Mouse (Mus musculus) hindbrain, embryonic 16.5 days (tissue): ENCODE measurements at regions not wholly inside any gene's neighbourhood (a gene's known extent, or its start where the extent isn't known, plus 50 kb on each side); places are given as distances from the start of the nearest gene placed in this dataset.

Source experiments
- ATAC-seq: fragments of 200-750 bp; cut with Nextera tagmentation; 2 replicates; pipeline ENCODE4 v1.8.0; 2017; ENCODE audit warnings: moderate TSS enrichment, moderate library complexity
- H3K27ac ChIP-seq: fragments of 300-500 bp; sonication (generic); 2 replicates; pipeline ENCODE4 v1.5.1; 2014; ENCODE audit warnings: low read depth, mild to moderate bottlenecking, control low read depth, low read length, moderate library complexity
- H3K27me3 ChIP-seq: fragments of 300-500 bp; sonication (generic); replicated peaks from 2 replicates; pipeline ENCODE4 v1.6.1; 2014; ENCODE audit warnings: low read length; ENCODE audit not compliant: control insufficient read depth, insufficient read depth
- H3K36me3 ChIP-seq: fragments of 300-500 bp; sonication (generic); 2 replicates; pipeline ENCODE4 v1.6.1; 2014; ENCODE audit warnings: mild to moderate bottlenecking, low read length, moderate library complexity, mixed read lengths; ENCODE audit not compliant: control insufficient read depth, insufficient read depth
- H3K4me1 ChIP-seq: fragments of 300-500 bp; sonication (generic); 2 replicates; pipeline ENCODE4 v1.6.1; 2014; ENCODE audit warnings: low read depth, low read length; ENCODE audit not compliant: control insufficient read depth, insufficient read depth
- H3K4me2 ChIP-seq: fragments of 300-500 bp; sonication (generic); 2 replicates; pipeline ENCODE4 v1.6.1; 2014; ENCODE audit warnings: mild to moderate bottlenecking, low read length, control low read depth, moderate library complexity
- H3K4me3 ChIP-seq: fragments of 300-500 bp; sonication (generic); 2 replicates; pipeline ENCODE4 v1.5.1; 2014; ENCODE audit warnings: mild to moderate bottlenecking, low read length, control low read depth, moderate library complexity
- H3K9ac ChIP-seq: fragments of 300-500 bp; sonication (generic); 2 replicates; pipeline ENCODE4 v1.6.1; 2014; ENCODE audit warnings: low read depth, mild to moderate bottlenecking, control low read depth, low read length, moderate library complexity
- H3K9me3 ChIP-seq: fragments of 300-500 bp; sonication (generic); 2 replicates; pipeline ENCODE4 v1.6.1; 2014; ENCODE audit warnings: mild to moderate bottlenecking, low read length, moderate library complexity; ENCODE audit not compliant: control insufficient read depth
- WGBS: fragments of 180-500 bp; shearing (Covaris S2); extraction: QIAGEN DNeasy Blood & Tissue Kit; methylation state at CpG from one replicate; pipeline ENCODE4 v1.1.7; 2014; 5-methylcytosine and 5-hydroxymethylcytosine counted together

GRCm38 (mm10) chr10:118035035-118035434 is 106.6 kb upstream of the Mdm1 start:
- WGBS = 90% methylated on average over 13 of the region's 13 CpGs
- no peak overlapping the region for H3K27ac ChIP-seq

GRCm38 (mm10) chr10:118038465-118038864 is 103.1 kb upstream of the Mdm1 start:
- WGBS = 97% methylated on average over 10 of the region's 10 CpGs

More at GRCm38 (mm10) chr10:118035035-118035434, 106.6 kb upstream of the Mdm1 start:
- Histone ChIP-seq H3K9ac (no peak overlapping the region), H3K4me1 (no peaks in the 10 kb centered on the region), H3K4me3 (no peak overlapping the region), H3K27me3 (no peaks in the 10 kb centered on the region), H3K36me3 (no peaks in the 10 kb centered on the region), H3K4me2 (no peak overlapping the region), H3K9me3 (no peaks in the 10 kb centered on the region)
- ATAC-seq = no peak

GRCm38 (mm10) chr10:118039056-118039455 is 102.6 kb upstream of the Mdm1 start:
- Histone ChIP-seq H3K27ac (no peak overlapping the region), H3K4me1 (no peaks in the 10 kb centered on the region)

More at GRCm38 (mm10) chr10:118038465-118038864, 103.1 kb upstream of the Mdm1 start:
- Histone ChIP-seq H3K36me3 (no peaks in the 10 kb centered on the region), H3K4me2 (no peak overlapping the region), H3K9ac (no peak overlapping the region), H3K27me3 (no peaks in the 10 kb centered on the region), H3K27ac (no peak overlapping the region), H3K9me3 (no peaks in the 10 kb centered on the region), H3K4me1 (no peaks in the 10 kb centered on the region), H3K4me3 (no peak overlapping the region)
- no peak for ATAC-seq

GRCm38 (mm10) chr10:118041068-118041467 is 100.5 kb upstream of the Mdm1 start:
- no peaks in the 10 kb centered on the region for H3K27me3 ChIP-seq
- ATAC-seq = no peak
- H3K36me3 ChIP-seq = no peaks in the 10 kb centered on the region
- no peak overlapping the region for H3K4me3 ChIP-seq
- no peaks in the 10 kb centered on the region for H3K9me3 ChIP-seq
- whole genome bisulfite sequencing = 94% methylated on average over 3 of the region's 3 CpGs
- no peak overlapping the region for H3K9ac ChIP-seq
- no peaks in the 10 kb centered on the region for H3K4me1 ChIP-seq
- no peak overlapping the region for H3K4me2 ChIP-seq
- H3K27ac ChIP-seq = no peak overlapping the region

More at GRCm38 (mm10) chr10:118039056-118039455, 102.6 kb upstream of the Mdm1 start:
- no peak overlapping the region for H3K9ac ChIP-seq
- WGBS = 88% methylated on average over 4 of the region's 4 CpGs
- H3K4me3 ChIP-seq = no peak overlapping the region
- no peaks in the 10 kb centered on the region for H3K9me3 ChIP-seq
- no peaks in the 10 kb centered on the region for H3K27me3 ChIP-seq
- H3K36me3 ChIP-seq = no peaks in the 10 kb centered on the region
- ATAC-seq = no peak
- no peak overlapping the region for H3K4me2 ChIP-seq

GRCm38 (mm10) chr10:118043761-118044160 is 97.8 kb upstream of the Mdm1 start:
- WGBS = 68% methylated on average over 13 of the region's 13 CpGs
- H3K4me2 ChIP-seq = no peak overlapping the region
- no peak overlapping the region for H3K4me3 ChIP-seq
- H3K36me3 ChIP-seq = no peaks in the 10 kb centered on the region
- H3K9me3 ChIP-seq = no peaks in the 10 kb centered on the region
- no peak overlapping the region for H3K9ac ChIP-seq
- no peaks in the 10 kb centered on the region for H3K27me3 ChIP-seq
- no peaks in the 10 kb centered on the region for H3K4me1 ChIP-seq
- H3K27ac ChIP-seq = no peak overlapping the region
- no peak for ATAC-seq

GRCm38 (mm10) chr10:118044840-118045239 is 96.8 kb upstream of the Mdm1 start:
- Histone ChIP-seq H3K9me3 (no peaks in the 10 kb centered on the region), H3K9ac (no peak overlapping the region), H3K4me2 (no peak overlapping the region), H3K27me3 (no peaks in the 10 kb centered on the region), H3K4me3 (no peak overlapping the region), H3K36me3 (no peaks in the 10 kb centered on the region), H3K27ac (no peak overlapping the region), H3K4me1 (no peaks in the 10 kb centered on the region)
- ATAC-seq = no peak
- 16% methylated on average over 3 of the region's 3 CpGs for WGBS

- H3K4me1 ChIP-seq = no peaks in the 10 kb centered on the region
- no peaks in the 10 kb centered on the region for H3K27me3 ChIP-seq
- no peak overlapping the region for H3K9ac ChIP-seq
- no peak overlapping the region for H3K4me3 ChIP-seq
- ATAC-seq = no peak
- no peaks in the 10 kb centered on the region for H3K9me3 ChIP-seq
- no peak overlapping the region for H3K4me2 ChIP-seq
- WGBS = 84% methylated on average over 2 of the region's 2 CpGs
- no peaks in the 10 kb centered on the region for H3K36me3 ChIP-seq
- no peak overlapping the region for H3K27ac ChIP-seq
Measured at GRCm38 (mm10) chr10:118045427-118045826, 96.2 kb upstream of the Mdm1 start.

GRCm38 (mm10) chr10:118046328-118046727 is 95.3 kb upstream of the Mdm1 start:
- 66% methylated on average over 4 of the region's 4 CpGs for WGBS
- H3K4me2 ChIP-seq = no peak overlapping the region
- no peak overlapping the region for H3K27ac ChIP-seq
- H3K36me3 ChIP-seq = no peaks in the 10 kb centered on the region
- H3K9ac ChIP-seq = no peak overlapping the region
- H3K27me3 ChIP-seq = no peaks in the 10 kb centered on the region
- no peaks in the 10 kb centered on the region for H3K9me3 ChIP-seq
- H3K4me1 ChIP-seq = no peaks in the 10 kb centered on the region
- ATAC-seq = peak; percentile 14; the same call in 1 of the 2 replicates
- no peak overlapping the region for H3K4me3 ChIP-seq

GRCm38 (mm10) chr10:118046831-118047230 is 94.8 kb upstream of the Mdm1 start:
- H3K4me1 ChIP-seq = no peaks in the 10 kb centered on the region
- no peaks in the 10 kb centered on the region for H3K36me3 ChIP-seq
- WGBS = 87% methylated on average over 1 of the region's 1 CpGs
- H3K9ac ChIP-seq = no peak overlapping the region
- H3K27me3 ChIP-seq = no peaks in the 10 kb centered on the region
- ATAC-seq = no peak
- H3K9me3 ChIP-seq = no peaks in the 10 kb centered on the region
- no peak overlapping the region for H3K4me3 ChIP-seq
- H3K4me2 ChIP-seq = no peak overlapping the region
- H3K27ac ChIP-seq = no peak overlapping the region

GRCm38 (mm10) chr10:118049330-118049729 is 92.3 kb upstream of the Mdm1 start:
- 74% methylated on average over 10 of the region's 10 CpGs for WGBS
- Histone ChIP-seq H3K4me2 (no peak overlapping the region), H3K36me3 (no peaks in the 10 kb centered on the region)

More at GRCm38 (mm10) chr10:118049330-118049729, 92.3 kb upstream of the Mdm1 start:
- Histone ChIP-seq H3K4me1 (no peaks in the 10 kb centered on the region), H3K9me3 (no peaks in the 10 kb centered on the region; the same call in 1 of the 2 replicates), H3K4me3 (no peak overlapping the region), H3K9ac (no peak overlapping the region), H3K27ac (no peak overlapping the region), H3K27me3 (no peaks in the 10 kb centered on the region)
- peak; percentile 80; the same call in 1 of the 2 replicates for ATAC-seq
